Mouse (Mus musculus) adrenal gland, adult 8-10 months (tissue): ENCODE measurements around the gene Acss3. TPM values are rescaled to one million over a fixed set of nuclear protein-coding genes. Genes with fewer than 3 reads are reported as not detected.

Source experiments
- DNase-seq: peaks from one replicate; pipeline ENCODE4 v3.0.0; 2022
- total RNA-seq, 4 experiments: library from RNA; stranded (reverse); gene quantifications; 2 replicates each; pipeline ENCODE4 v1.2.4; 2022

Gene Acss3
- total RNA-seq, result 10 to 100 TPM in 3 of 4 experiments, 1 to 10 TPM in 1; 7.9 to 28.0 (median 18.0) TPM

GRCm38 (mm10) chr10:107123529-107124335, at the start of gene Acss3:
TSS of gene Acss3 (minus strand) at chr10:107123668.
- DNase-seq, result peak; percentile 42

GRCm38 (mm10) chr10:107172003-107172689, 48.7 kb upstream of the Acss3 start:
- DNase-seq, result no peak

- no peak for DNase-seq
Observed at GRCm38 (mm10) chr10:107166486-107166885, 43.0 kb upstream of the Acss3 start.

- no peak for DNase-seq
Observed at GRCm38 (mm10) chr10:107148759-107149158, 25.3 kb upstream of the Acss3 start.

- no peak for DNase-seq
Observed at GRCm38 (mm10) chr10:107144016-107144415, 20.5 kb upstream of the Acss3 start.

GRCm38 (mm10) chr10:107142910-107143309, 19.4 kb upstream of the Acss3 start:
- DNase-seq, result no peak

- DNase-seq, result no peak
Observed at GRCm38 (mm10) chr10:107122744-107123528, 532 bp downstream of the Acss3 start.

GRCm38 (mm10) chr10:107121301-107121700, 2.2 kb downstream of the Acss3 start:
- DNase-seq, result no peak

GRCm38 (mm10) chr10:107119135-107119534, 4.3 kb downstream of the Acss3 start:
- no peak for DNase-seq

- no peak for DNase-seq
Observed at GRCm38 (mm10) chr10:107116709-107117267, 6.7 kb downstream of the Acss3 start.

- no peak for DNase-seq
Observed at GRCm38 (mm10) chr10:107115930-107116642, 7.4 kb downstream of the Acss3 start.

GRCm38 (mm10) chr10:107115121-107115520, 8.3 kb downstream of the Acss3 start:
- no peak for DNase-seq

GRCm38 (mm10) chr10:107094452-107094851, 29.0 kb downstream of the Acss3 start:
- DNase-seq, result no peak

- no peak for DNase-seq
Observed at GRCm38 (mm10) chr10:107053846-107054624, 69.4 kb downstream of the Acss3 start.

- no peak for DNase-seq
Observed at GRCm38 (mm10) chr10:107050489-107050888, 73.0 kb downstream of the Acss3 start.

GRCm38 (mm10) chr10:107042656-107043055, 80.8 kb downstream of the Acss3 start:
- no peak for DNase-seq

GRCm38 (mm10) chr10:107040837-107041236, 82.6 kb downstream of the Acss3 start:
- no peak for DNase-seq

GRCm38 (mm10) chr10:107040378-107040777, 83.1 kb downstream of the Acss3 start:
- no peak for DNase-seq

GRCm38 (mm10) chr10:107039211-107039610, 84.3 kb downstream of the Acss3 start:
- DNase-seq, result peak; percentile 13

- DNase-seq, result no peak
Observed at GRCm38 (mm10) chr10:107024254-107024653, 99.2 kb downstream of the Acss3 start.

- DNase-seq, result no peak
Observed at GRCm38 (mm10) chr10:107021118-107021517, 102.3 kb downstream of the Acss3 start.
